Mouse (Mus musculus) gastrocnemius, postnatal 25 days (tissue): Measurements from ENCODE around the gene Tpra1. TPM values are rescaled to one million over a fixed set of nuclear protein-coding genes. Genes with fewer than 3 reads are reported as not detected.
A peak's percentile ranks its signal among the peaks of the same experiment; 100 is the strongest.

ENCODE experiments used
- DNase-seq: peaks from one replicate; pipeline ENCODE4 v3.0.0; 2022
- total RNA-seq, 2 experiments: library from RNA; stranded (reverse); gene quantifications; 1 replicate in 1 of 2; 2 replicates in 1 of 2; pipeline ENCODE4 v1.2.3; 2021

The Tpra1 gene
- total RNA-seq, 2 experiments from 2014 or later: 23.4 to 46.4 TPM

DNA sequence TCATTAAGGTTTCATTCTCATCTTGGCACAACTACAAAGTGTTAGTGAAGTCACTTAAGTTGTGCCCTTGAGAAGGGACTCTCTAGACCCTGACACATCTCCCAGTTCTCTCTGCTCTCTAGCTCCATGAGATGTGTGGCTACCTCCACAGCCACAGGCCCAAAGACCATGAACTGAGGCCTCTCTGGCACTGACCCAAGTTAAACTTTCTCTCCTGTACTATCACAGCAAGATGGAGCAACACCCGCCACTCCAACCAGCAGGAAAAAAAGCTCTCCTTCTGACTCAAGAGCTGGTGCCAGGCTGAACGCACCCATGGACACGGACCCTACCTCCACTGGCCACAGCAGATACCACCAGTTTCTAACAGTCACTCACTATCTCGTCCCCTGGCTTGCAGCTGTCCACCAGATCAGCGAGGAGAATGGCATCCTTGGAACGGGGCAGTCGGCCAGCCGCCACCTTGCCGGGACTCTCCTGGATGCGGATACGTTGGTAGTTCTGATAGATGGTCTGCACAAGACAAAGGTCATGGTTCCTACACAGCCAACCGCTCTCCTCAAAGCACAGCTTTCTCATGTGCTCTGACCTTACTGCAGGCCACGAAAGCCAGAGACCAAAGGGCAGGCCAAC lies 12.5 kb upstream of the Tpra1 start:
- no peak for DNase-seq

- no peak for DNase-seq
Observed at GRCm38 (mm10) chr6:88890832-88891231, 11.2 kb upstream of the Tpra1 start.

DNA sequence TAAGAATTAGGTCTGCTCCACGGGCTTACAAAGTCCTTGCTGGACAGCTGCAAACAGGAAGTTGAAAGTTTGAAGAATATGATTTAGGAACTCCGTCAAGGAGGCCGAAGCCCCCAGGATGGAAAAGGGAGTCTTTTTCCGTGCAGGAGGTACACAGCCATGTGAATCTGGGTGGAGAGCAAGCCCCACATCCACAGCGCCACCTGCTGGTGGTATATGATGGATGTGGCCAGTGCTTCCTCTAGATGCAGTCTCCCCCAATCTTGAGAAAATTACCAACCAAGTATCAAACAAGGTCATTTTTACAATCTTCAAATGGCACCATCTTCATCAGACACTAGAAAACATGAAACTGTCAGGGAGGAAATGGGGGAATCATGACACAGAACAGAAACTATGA lies 8.5 kb upstream of the Tpra1 start:
- DNase-seq: no peak

DNA sequence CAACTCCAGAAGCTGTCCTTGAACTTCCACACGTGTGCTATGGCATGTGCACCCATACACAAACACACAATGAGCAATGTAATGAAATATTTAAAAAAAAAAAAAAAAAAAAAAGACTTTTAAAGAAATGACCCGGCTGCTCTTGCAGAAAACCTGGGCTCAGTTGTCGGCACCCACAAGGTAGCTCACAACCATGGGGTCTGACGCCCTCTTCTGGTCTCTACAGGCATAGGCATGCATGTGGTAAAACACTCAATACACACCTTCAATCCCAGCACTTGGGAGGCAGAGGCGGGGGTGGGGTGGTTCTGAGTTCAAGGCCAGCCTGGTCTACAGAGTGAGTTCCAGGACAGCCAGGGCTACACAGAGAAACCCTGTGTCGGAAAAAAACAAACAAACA lies 6.1 kb upstream of the Tpra1 start:
- DNase-seq: no peak

- DNase-seq: no peak
Observed at GRCm38 (mm10) chr6:88897246-88897645, 4.8 kb upstream of the Tpra1 start.

GRCm38 (mm10) chr6:88898534-88899048 lies 3.5 kb upstream of the Tpra1 start, which contains the start of gene Mcm2:
Gene Mcm2, minus strand, starts transcription at chr6:88898780.
- peak; percentile 94 for DNase-seq

DNA sequence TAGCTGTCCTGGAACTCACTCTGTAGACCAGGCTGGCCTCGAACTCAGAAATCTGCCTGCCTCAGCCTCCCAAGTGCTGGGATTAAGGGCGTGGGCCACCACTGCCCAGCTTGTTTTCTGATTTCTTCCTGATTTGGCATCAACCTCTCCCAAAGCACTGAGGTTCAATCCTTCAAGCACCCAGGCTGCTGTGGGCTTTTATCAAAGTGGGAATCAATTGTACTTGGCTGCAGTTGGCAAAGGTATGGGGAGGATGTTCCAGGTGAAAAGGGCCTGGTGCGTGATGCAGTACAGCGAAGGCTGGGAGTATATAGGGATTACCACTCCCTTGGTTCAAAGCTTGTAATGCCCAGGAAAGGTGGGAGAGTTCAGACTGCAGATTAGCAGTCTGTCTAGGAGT lies 3.0 kb upstream of the Tpra1 start:
- no peak for DNase-seq

DNA sequence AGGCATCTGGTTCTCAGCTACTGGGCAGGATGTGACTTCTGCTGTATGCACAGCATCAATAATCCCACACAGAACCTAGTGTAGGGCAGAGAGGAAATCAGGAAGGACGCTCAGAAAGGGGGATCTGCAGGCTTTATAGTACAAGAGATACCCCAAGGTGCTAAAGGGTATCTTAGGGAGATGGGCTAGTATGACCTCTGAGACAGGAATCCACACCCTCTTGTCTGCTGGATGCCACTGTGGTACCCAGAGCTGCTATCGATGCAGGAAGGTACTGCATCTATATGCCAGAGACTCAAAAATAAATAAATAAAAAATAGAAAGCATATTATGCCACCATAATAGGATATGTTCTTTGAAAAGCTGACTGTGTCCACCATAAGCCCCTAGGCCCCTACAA lies 2.4 kb upstream of the Tpra1 start:
- DNase-seq: no peak

- no peak for DNase-seq
Observed at GRCm38 (mm10) chr6:88901471-88901870, 580 bp upstream of the Tpra1 start.

DNA sequence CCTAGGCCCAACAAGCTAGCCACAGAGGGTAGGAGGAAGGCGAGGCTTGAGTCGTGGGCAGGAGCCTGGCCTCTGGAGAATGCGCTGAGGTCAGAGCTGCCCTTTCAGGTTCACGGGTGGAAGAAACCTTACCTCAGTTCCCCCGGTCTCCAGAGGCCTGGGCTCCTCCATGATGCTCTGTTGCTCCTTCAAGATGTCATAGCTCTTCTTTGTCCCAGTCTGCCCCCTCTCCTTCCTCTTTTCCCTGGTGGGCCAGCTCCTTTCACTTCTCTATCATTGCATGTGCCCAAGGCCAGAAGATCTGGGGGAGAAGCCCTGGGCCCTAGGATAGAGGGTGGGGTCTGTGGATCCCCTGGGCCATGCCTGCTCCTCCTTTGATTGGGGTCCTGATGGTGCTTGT lies 1.7 kb downstream of the Tpra1 start:
- DNase-seq: no peak

GRCm38 (mm10) chr6:88904456-88904974 lies 2.5 kb downstream of the Tpra1 start:
- no peak for DNase-seq

GRCm38 (mm10) chr6:88905042-88905441 lies 3.0 kb downstream of the Tpra1 start:
- no peak for DNase-seq

DNA sequence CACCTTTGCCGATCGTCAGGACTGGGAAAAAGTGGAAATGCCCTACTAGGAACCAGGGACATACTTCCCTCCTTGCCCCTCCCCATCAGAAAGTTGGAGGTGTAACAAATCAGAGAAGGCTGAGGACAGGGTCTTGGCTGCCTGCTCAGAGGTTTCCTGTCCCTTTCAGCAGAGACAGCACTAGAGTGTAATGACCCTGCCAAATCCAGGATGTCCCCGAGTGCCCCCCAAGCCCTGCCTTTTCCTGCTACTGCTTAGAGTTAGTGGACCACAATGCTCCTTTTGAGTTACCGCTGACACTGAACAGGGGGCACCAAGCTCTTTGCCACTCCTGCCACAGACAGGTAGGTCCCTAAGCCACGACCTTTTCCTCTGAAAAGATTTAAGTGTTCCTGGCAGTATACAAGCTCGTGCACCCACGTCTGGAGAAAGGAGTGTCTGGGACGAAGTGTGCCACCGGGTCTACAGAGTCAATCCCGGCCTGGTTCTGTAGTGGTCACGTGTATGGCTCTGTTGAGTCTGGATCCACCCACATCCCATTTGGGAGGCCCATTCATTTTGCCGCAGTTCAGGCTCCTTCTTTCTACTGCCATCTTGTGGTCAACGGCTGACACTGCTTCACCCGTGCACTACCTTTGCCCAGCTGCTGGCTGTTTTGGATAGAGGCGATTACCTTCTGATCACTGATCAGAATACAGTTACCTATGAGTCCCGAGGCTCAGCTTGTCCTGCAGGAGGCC lies 4.5 kb downstream of the Tpra1 start:
- peak; percentile 51 for DNase-seq

DNA sequence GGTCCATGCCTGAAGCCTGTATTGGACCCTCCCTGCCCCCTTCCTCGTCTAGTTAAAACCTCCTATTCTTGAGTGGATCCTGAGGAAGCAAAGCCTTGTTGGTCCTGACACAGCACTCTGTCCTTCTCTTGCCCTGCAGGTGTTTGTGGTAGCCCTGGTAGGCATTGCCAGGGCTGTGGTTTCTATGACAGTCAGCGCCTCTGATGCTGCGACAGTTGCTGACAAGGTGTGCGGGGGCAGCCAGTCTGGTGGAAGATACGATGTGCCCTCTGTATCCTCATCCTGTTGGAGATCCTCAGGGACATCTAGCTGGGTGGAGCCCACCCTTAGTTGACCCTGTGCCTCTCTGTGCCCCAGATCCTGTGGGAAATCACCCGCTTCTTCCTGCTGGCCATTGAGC lies 7.1 kb downstream of the Tpra1 start:
- no peak for DNase-seq

DNA sequence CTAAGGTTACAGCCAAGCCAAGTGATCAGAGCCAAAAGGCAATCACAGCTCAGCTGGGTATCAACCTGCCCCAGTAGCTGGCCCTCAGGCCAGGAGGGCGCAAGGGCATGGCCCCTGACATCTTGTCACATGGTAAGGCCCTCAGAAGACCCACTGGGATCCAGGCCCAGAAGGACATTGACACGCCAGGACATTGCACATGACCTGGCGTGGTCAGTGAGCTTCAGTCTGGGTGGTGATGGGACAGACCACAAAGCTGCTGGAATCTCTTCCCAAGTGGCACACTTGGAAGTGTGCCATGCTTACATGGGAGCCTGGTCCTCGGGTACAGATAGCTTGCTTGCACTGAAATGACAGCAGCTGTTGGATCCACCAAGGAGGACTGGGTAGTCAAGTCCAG lies 11.0 kb downstream of the Tpra1 start:
- no peak for DNase-seq

- no peak for DNase-seq
Observed at GRCm38 (mm10) chr6:88913440-88913839, 11.4 kb downstream of the Tpra1 start.

DNA sequence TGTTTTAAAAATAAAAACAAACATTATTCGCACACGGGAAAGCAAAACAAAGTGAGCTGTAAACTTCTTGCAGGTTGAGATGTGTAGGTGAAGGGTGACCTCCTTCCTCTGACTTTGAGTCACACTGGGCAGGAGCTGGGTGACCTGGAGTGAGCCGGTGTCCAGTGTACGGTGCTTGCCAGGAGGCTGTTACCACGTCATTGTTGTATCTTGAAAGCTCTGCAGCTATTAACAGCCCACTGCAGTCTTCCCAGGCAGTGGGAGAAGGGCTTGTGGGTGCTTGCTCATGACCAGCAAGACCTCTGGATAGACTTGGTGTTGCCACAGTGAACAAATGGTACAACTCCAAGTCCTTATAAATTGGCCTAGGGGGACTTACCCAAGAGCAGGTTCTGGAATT lies 12.7 kb downstream of the Tpra1 start:
- no peak for DNase-seq

DNA sequence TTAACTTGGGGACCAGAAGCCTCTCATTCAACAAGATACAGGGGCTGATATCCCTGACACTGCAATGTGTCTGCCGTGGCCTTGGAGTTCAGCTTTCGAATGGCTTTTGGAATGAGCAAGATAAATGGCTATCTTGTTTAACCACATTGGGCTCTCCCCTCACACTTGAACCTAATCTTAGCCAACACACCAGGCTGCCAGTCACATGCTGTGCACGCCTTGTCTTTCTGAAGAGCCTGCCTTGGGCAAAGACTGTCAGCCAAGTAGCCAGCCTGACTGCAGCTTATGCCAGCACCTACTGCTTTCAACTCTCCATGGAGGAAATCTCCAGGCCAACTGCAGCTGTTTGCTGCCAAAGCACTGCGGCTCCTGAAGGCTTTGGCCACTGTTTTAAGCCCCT lies 13.5 kb downstream of the Tpra1 start:
- DNase-seq: no peak

GRCm38 (mm10) chr6:88916153-88916552 lies 14.1 kb downstream of the Tpra1 start:
- DNase-seq: no peak

GRCm38 (mm10) chr6:88918802-88919201 lies 16.8 kb downstream of the Tpra1 start:
- DNase-seq: no peak

- DNase-seq: peak; percentile 70
Observed at GRCm38 (mm10) chr6:88924502-88925275, 22.6 kb downstream of the Tpra1 start.

GRCm38 (mm10) chr6:88925640-88926205 lies 23.7 kb downstream of the Tpra1 start:
- no peak for DNase-seq
